Mouse (Mus musculus) Patski (cell line): ENCODE data around the gene Wls. TPM values are rescaled to one million over a fixed set of nuclear protein-coding genes. Genes with fewer than 3 reads are reported as not detected.
A peak's percentile ranks its signal among the peaks of the same experiment; 100 is the strongest.

Experiments
- ATAC-seq: fragments of 100-300 bp; one replicate; pipeline ENCODE4 v1.8.0; 2021
- CTCF ChIA-PET: fragments of 350-600 bp; sonication (Branson Sonifier 250); formaldehyde crosslinking; loops from one replicate; lab custom pipeline; 2022; ENCODE audit warnings: inconsistent platforms; lab: Charles Lee
- POLR2A ChIA-PET: fragments of 350-600 bp; sonication (Branson Sonifier 250); formaldehyde crosslinking; loops from one replicate; lab custom pipeline; 2022; ENCODE audit warnings: antibody characterized with exemption, inconsistent platforms; lab: Charles Lee
- DNase-seq: peaks from one replicate; pipeline ENCODE4 v3.0.0-alpha.2; 2011; ENCODE audit warnings: low read depth, low spot score
- H3K27me3 ChIP-seq: fragments of 371-371 bp; one replicate; pipeline ENCODE4 v1.5.1; 2021
- CTCF ChIP-seq: fragments of 100-300 bp; IDR thresholded peaks from one replicate; pipeline ENCODE4 v1.5.1; 2021
- in situ Hi-C: fragments of 300-500 bp; cut with MboI; formaldehyde crosslinking; loops from 3 replicates; pipeline ENCODE4 v1.11.1; 2018; ENCODE audit warnings: low pct_unique_long_range_greater_than_20kb, mixed read lengths
- polyA plus RNA-seq: library from polyadenylated mRNA; unstranded; gene quantifications from one replicate; pipeline ENCODE4 v1.2.3, GENCODE M21; 2021

The Wls gene
- polyA plus RNA-seq, result 565 TPM

DNA sequence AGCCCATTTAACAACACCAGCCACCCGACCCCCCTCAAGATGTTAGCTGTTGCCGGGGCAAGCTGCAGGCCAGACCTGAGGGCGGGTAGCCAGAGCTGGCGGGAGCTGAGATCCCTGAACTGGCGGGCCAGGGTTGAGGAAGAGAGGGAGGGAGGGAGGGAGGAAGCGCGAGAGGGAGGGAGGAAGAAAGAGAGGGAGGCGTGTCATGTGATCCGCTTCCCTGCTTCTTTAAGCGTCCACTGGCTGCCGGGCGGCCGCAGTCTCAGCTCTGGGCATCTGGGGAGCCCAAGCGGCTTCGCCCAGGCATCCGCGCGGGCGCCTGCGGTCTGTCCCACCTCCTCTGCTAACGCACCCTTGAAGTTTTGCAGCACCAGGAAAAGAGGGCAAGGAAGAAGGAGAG is at the start of gene Wls:
Gene Wls (plus strand): TSS at position 192 of the 400 bp plus-strand sequence.
- ATAC-seq (peak; percentile 83), DNase-seq (peak; percentile 48)
- TF ChIP-seq CTCF, result no peak
- in situ Hi-C loops, result loop anchor here (10.0 kb wide), 1 partner anchor 175 kb away; no protein-coding TSS in a partner anchor
- ChIA-PET POLR2A (interaction anchor here (0.7 to 4.1 kb wide), 8 partner anchors 12 to 113 kb away, joined by 3 to 24 read pairs (median 4); no protein-coding TSS in a partner anchor), CTCF (interaction anchor here (1.1 to 3.2 kb wide), 7 partner anchors 9 to 115 kb away, joined by 4 to 19 read pairs (median 9); no protein-coding TSS in a partner anchor)
- no peaks in the 10 kb centered on the region for H3K27me3 ChIP-seq

- CTCF ChIA-PET, result interaction anchor here (2.7 kb wide), 1 partner anchor 8 kb away, joined by 10 read pairs; no protein-coding TSS in a partner anchor
- in situ Hi-C loops, result no loop called here
- TF ChIP-seq CTCF, result no peak
- no peak for DNase-seq
- ATAC-seq, result no peak
- POLR2A ChIA-PET, result no interaction called here
- H3K27me3 ChIP-seq, result no peaks in the 10 kb centered on the region
Observed at GRCm38 (mm10) chr3:159789781-159790180, 49.7 kb upstream of the Wls start.

- in situ Hi-C loops, result loop anchor here (10.0 kb wide), 1 partner anchor 167 kb away; no protein-coding TSS in a partner anchor
- ATAC-seq (no peak), DNase-seq (no peak)
- ChIA-PET POLR2A (no interaction called here), CTCF (interaction anchor here (0.9 to 1.1 kb wide), 2 partner anchors 9 to 99 kb away, joined by 3 read pairs; no protein-coding TSS in a partner anchor)
- no peak for TF ChIP-seq CTCF
- no peaks in the 10 kb centered on the region for H3K27me3 ChIP-seq
Observed at GRCm38 (mm10) chr3:159831535-159831934, 7.9 kb upstream of the Wls start.

DNA sequence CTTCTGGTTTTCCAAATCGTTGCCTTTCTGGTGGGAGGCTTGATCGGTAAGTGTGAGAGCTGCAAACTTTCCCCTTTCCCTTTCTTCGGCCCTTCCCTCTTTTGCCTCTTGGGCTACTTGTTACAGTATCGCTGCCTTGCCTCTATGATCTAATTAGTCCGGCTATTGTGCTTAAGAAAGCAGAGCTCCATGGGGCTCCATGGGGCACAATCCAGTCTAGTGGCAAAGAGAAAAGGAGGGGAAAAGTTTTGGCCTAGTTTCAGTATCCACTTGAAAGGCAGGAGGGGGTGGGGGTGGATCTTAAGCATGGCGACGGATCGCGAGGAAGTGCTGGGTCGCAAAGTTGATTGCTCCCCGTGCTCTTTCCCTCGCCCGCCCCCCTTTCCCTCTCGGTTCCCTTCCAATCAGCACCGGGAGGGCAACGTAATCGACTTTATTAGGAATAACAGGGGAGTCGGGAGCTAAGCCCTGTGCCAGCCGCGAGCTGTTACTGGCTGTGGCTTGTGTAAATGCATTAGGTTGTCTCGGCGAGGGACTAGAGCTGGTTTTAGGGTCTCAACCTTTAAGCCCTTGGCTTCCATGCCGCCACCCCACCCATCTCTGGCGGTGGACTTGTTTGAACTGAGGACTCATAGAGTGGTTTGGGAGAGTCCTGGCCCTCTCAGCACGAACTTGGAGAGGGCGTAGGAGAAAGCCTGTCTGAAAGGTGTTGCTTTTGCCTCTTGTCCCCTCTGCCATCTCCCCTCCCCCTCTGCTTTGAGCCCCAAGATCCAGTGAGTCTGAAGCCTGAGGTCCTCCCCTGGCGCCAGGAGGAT is 737 bp downstream of the Wls start:
- ChIA-PET CTCF (interaction anchor here (1.1 to 3.2 kb wide), 12 partner anchors 9 to 179 kb away, joined by 3 to 19 read pairs (median 4); no protein-coding TSS in a partner anchor), POLR2A (interaction anchor here (0.6 to 4.1 kb wide), 15 partner anchors 10 to 334 kb away, joined by 3 to 24 read pairs (median 4); no protein-coding TSS in a partner anchor)
- ATAC-seq (peak; percentile 70), DNase-seq (peak; percentile 42)
- H3K27me3 ChIP-seq, result no peaks in the 10 kb centered on the region
- in situ Hi-C loops, result loop anchor here (5.0 kb wide), 1 partner anchor 47 kb away; no protein-coding TSS in a partner anchor
- no peak for TF ChIP-seq CTCF

GRCm38 (mm10) chr3:159840817-159841390 is 1.4 kb downstream of the Wls start:
- POLR2A ChIA-PET, result interaction anchor here (0.6 to 4.1 kb wide), 13 partner anchors 9 to 335 kb away, joined by 3 to 24 read pairs (median 3); no protein-coding TSS in a partner anchor
- ATAC-seq, result peak; percentile 4

GRCm38 (mm10) chr3:159841458-159841857 is 2.0 kb downstream of the Wls start:
- CTCF ChIA-PET, result interaction anchor here (0.9 to 3.2 kb wide), 9 partner anchors 8 to 117 kb away, joined by 3 to 19 read pairs (median 4); no protein-coding TSS in a partner anchor
- TF ChIP-seq CTCF, result no peak
- ATAC-seq (no peak), DNase-seq (peak; percentile 35)
- in situ Hi-C loops, result loop anchor here (5.0 kb wide), 1 partner anchor 46 kb away; no protein-coding TSS in a partner anchor
- H3K27me3 ChIP-seq, result no peaks in the 10 kb centered on the region
- POLR2A ChIA-PET, result interaction anchor here (0.6 to 4.1 kb wide), 3 partner anchors 37 to 115 kb away, joined by 3 to 24 read pairs (median 4); no protein-coding TSS in a partner anchor

More at GRCm38 (mm10) chr3:159840817-159841390, 1.4 kb downstream of the Wls start:
- DNase-seq, result peak; percentile 41
- in situ Hi-C loops, result loop anchor here (5.0 kb wide), 1 partner anchor 46 kb away; no protein-coding TSS in a partner anchor
- CTCF ChIA-PET, result interaction anchor here (1.0 to 3.2 kb wide), 11 partner anchors 9 to 180 kb away, joined by 3 to 19 read pairs (median 4); no protein-coding TSS in a partner anchor
- no peaks in the 10 kb centered on the region for H3K27me3 ChIP-seq
- TF ChIP-seq CTCF, result no peak

- no peaks in the 10 kb centered on the region for H3K27me3 ChIP-seq
- ChIA-PET POLR2A (interaction anchor here (4.1 kb wide), 1 partner anchor 44 kb away, joined by 24 read pairs; no protein-coding TSS in a partner anchor), CTCF (interaction anchor here (0.7 kb wide), 1 partner anchor 91 kb away, joined by 3 read pairs; no protein-coding TSS in a partner anchor)
- DNase-seq (no peak), ATAC-seq (no peak)
- in situ Hi-C loops, result loop anchor here (5.0 kb wide), 1 partner anchor 44 kb away; no protein-coding TSS in a partner anchor
- no peak for TF ChIP-seq CTCF
Observed at GRCm38 (mm10) chr3:159843135-159843534, 3.7 kb downstream of the Wls start.

DNA sequence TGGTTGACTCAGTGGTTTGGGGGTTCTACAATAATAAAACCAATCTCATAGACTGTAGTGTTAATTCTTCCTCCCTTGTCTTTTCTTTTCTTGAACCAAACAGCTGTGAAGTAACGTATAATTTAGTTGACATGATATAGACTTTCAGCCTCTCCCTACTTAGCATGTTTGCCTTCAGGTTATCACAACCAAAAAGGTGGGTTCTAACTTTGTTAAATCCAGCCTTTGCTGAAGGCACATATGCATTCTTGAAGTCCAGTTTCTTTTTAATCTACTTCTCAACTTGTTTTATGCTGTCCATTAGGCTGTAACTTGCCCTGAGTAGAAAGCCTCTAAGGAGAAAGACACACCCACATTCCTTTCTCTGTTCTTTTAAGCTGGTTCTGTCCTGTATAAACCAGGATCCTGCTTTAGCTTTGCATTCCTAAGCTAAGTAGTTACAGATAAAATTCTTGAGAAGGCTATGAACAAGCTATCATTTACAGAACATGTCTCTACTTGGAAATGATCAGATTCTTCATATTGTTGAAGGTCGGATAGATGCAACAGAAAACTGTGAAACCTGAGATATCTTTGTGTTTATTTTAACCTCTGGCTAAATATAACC is 8.0 kb downstream of the Wls start:
- no peaks in the 10 kb centered on the region for H3K27me3 ChIP-seq
- ChIA-PET CTCF (interaction anchor here (0.9 to 4.4 kb wide), 8 partner anchors 18 to 86 kb away, joined by 3 to 23 read pairs (median 4); no protein-coding TSS in a partner anchor), POLR2A (interaction anchor here (0.7 kb wide), 1 partner anchor 10 kb away, joined by 3 read pairs; no protein-coding TSS in a partner anchor)
- no peak for TF ChIP-seq CTCF
- DNase-seq, result peak; percentile 67
- peak; percentile 97 for ATAC-seq
- in situ Hi-C loops, result no loop called here

DNA sequence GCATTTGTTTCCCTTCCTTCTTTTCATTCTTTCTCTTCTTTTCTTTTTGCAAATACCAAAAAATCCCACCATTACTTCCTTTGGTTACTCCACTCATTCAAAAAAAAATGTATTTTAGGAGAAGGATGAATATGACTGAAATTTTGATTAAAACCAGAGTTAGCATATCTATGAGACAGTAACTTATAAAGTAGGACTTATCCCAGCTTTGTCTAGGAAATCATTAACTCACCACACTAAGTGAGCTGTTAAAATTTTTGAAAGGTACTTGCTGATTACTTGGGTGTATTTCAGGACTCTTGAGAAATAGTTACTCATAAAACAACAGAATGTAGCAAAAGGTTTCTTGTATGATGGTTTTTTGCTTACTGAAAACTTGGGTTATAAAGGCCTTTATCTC is 8.7 kb downstream of the Wls start:
- peak; percentile 36 for ATAC-seq
- TF ChIP-seq CTCF, result no peak
- CTCF ChIA-PET, result interaction anchor here (0.9 to 4.4 kb wide), 6 partner anchors 18 to 85 kb away, joined by 3 to 23 read pairs (median 5); no protein-coding TSS in a partner anchor
- in situ Hi-C loops, result no loop called here
- POLR2A ChIA-PET, result no interaction called here
- DNase-seq, result peak; percentile 57
- H3K27me3 ChIP-seq, result no peaks in the 10 kb centered on the region
